Mouse (Mus musculus): ENCODE data around the gene Ccnd1. TPM values are rescaled to one million over a fixed set of nuclear protein-coding genes. Genes with fewer than 3 reads are reported as not detected.

Ccnd1 gene
- 66.8 and 77.9 TPM in 2 replicates for polyA plus RNA-seq (2015; fragmentation: Nextera tagmentation; extraction: Ambion mirVana)

- peak; percentile 61 for ATAC-seq
- Histone ChIP-seq H3K36me3 (0 out of 2 replicates have a peak, but pooled peaks cover 9% of the 10 kb centered on the region), H3K27me3 (replicated peaks) (peaks cover 25% of the 10 kb centered on the region), H3K4me1 (replicated peaks) (peaks cover 36% of the 10 kb centered on the region), H3K27ac (peak within 1 kb of the TSS; percentile 77), H3K9me3 (no peaks in the 10 kb centered on the region), H3K4me3 (replicated peaks) (peak within 1 kb of the TSS; percentile 56), H3K4me2 (replicated peaks) (peak within 1 kb of the TSS; percentile 96), H3K9ac (peak within 1 kb of the TSS; percentile 56)
- WGBS = under 1% methylated on average over 43 of the region's 45 CpGs
These were observed at the start of gene Ccnd1 for GRCm38 (mm10) chr7:144939344-144940002. Gene Ccnd1 (minus strand): TSS chr7:144939925.

- no peaks in the 10 kb centered on the region for H3K36me3 ChIP-seq
- no peak overlapping the region for H3K27ac ChIP-seq
- H3K4me2 ChIP-seq (replicated peaks) = no peak overlapping the region
- H3K27me3 ChIP-seq (replicated peaks) = no peaks in the 10 kb centered on the region
- no peak overlapping the region for H3K4me3 ChIP-seq (replicated peaks)
- no peaks in the 10 kb centered on the region for H3K4me1 ChIP-seq (replicated peaks)
- no peak overlapping the region for H3K9ac ChIP-seq
- H3K9me3 ChIP-seq = no peaks in the 10 kb centered on the region
- no peak for ATAC-seq
- 66% methylated on average over 3 of the region's 3 CpGs for WGBS
These were observed 49.1 kb upstream of the Ccnd1 start for GRCm38 (mm10) chr7:144988856-144989255.

GRCm38 (mm10) chr7:144985100-144985499, 45.4 kb upstream of the Ccnd1 start:
- no peaks in the 10 kb centered on the region for H3K4me1 ChIP-seq (replicated peaks)
- no peak for ATAC-seq
- H3K27ac ChIP-seq = no peak overlapping the region
- no peaks in the 10 kb centered on the region for H3K9me3 ChIP-seq
- H3K36me3 ChIP-seq = no peaks in the 10 kb centered on the region
- no peak overlapping the region for H3K4me3 ChIP-seq (replicated peaks)
- H3K4me2 ChIP-seq (replicated peaks) = no peak overlapping the region
- no peaks in the 10 kb centered on the region for H3K27me3 ChIP-seq (replicated peaks)
- 76% methylated on average over 1 of the region's 1 CpGs for WGBS
- no peak overlapping the region for H3K9ac ChIP-seq

GRCm38 (mm10) chr7:144982358-144983110, 42.8 kb upstream of the Ccnd1 start:
- H3K4me3 ChIP-seq (replicated peaks) = no peak overlapping the region
- H3K27ac ChIP-seq = no peak overlapping the region
- no peak overlapping the region for H3K9ac ChIP-seq
- H3K4me1 ChIP-seq (replicated peaks) = no peaks in the 10 kb centered on the region
- H3K4me2 ChIP-seq (replicated peaks) = no peak overlapping the region
- no peak for ATAC-seq
- no peaks in the 10 kb centered on the region for H3K27me3 ChIP-seq (replicated peaks)
- H3K9me3 ChIP-seq = no peaks in the 10 kb centered on the region
- 81% methylated on average over 6 of the region's 6 CpGs for WGBS
- no peaks in the 10 kb centered on the region for H3K36me3 ChIP-seq

GRCm38 (mm10) chr7:144981426-144982079, 41.8 kb upstream of the Ccnd1 start:
- no peaks in the 10 kb centered on the region for H3K4me1 ChIP-seq (replicated peaks)
- ATAC-seq = no peak
- H3K4me2 ChIP-seq (replicated peaks) = no peak overlapping the region
- no peak overlapping the region for H3K27ac ChIP-seq
- no peaks in the 10 kb centered on the region for H3K36me3 ChIP-seq
- no peak overlapping the region for H3K4me3 ChIP-seq (replicated peaks)
- no peak overlapping the region for H3K9ac ChIP-seq
- WGBS = 80% methylated on average over 8 of the region's 8 CpGs
- no peaks in the 10 kb centered on the region for H3K27me3 ChIP-seq (replicated peaks)
- no peaks in the 10 kb centered on the region for H3K9me3 ChIP-seq

- Histone ChIP-seq H3K4me1 (replicated peaks) (no peaks in the 10 kb centered on the region), H3K27ac (no peak overlapping the region), H3K4me3 (replicated peaks) (no peak overlapping the region), H3K9ac (no peak overlapping the region), H3K9me3 (no peaks in the 10 kb centered on the region), H3K36me3 (no peaks in the 10 kb centered on the region), H3K27me3 (replicated peaks) (no peaks in the 10 kb centered on the region), H3K4me2 (replicated peaks) (no peak overlapping the region)
- 57% methylated on average over 5 of the region's 5 CpGs for WGBS
- no peak for ATAC-seq
These were observed 40.1 kb upstream of the Ccnd1 start for GRCm38 (mm10) chr7:144979814-144980213.

GRCm38 (mm10) chr7:144977121-144977520, 37.4 kb upstream of the Ccnd1 start:
- H3K36me3 ChIP-seq = no peaks in the 10 kb centered on the region
- no peak overlapping the region for H3K4me2 ChIP-seq (replicated peaks)
- no peaks in the 10 kb centered on the region for H3K4me1 ChIP-seq (replicated peaks)
- 78% methylated on average over 2 of the region's 2 CpGs for WGBS
- H3K9ac ChIP-seq = no peak overlapping the region
- no peak for ATAC-seq
- no peaks in the 10 kb centered on the region for H3K9me3 ChIP-seq
- no peak overlapping the region for H3K27ac ChIP-seq
- H3K4me3 ChIP-seq (replicated peaks) = no peak overlapping the region
- H3K27me3 ChIP-seq (replicated peaks) = no peaks in the 10 kb centered on the region

- Histone ChIP-seq H3K27me3 (replicated peaks) (no peaks in the 10 kb centered on the region), H3K4me3 (replicated peaks) (no peak overlapping the region), H3K9ac (no peak overlapping the region), H3K27ac (no peak overlapping the region), H3K36me3 (no peaks in the 10 kb centered on the region), H3K4me2 (replicated peaks) (no peak overlapping the region), H3K9me3 (no peaks in the 10 kb centered on the region), H3K4me1 (replicated peaks) (no peaks in the 10 kb centered on the region)
- no peak for ATAC-seq
- WGBS = 69% methylated on average over 8 of the region's 8 CpGs
These were observed 33.7 kb upstream of the Ccnd1 start for GRCm38 (mm10) chr7:144973461-144973860.

GRCm38 (mm10) chr7:144971769-144972168, 32.0 kb upstream of the Ccnd1 start:
- no peak overlapping the region for H3K4me3 ChIP-seq (replicated peaks)
- H3K4me2 ChIP-seq (replicated peaks) = no peak overlapping the region
- peak; percentile 31; the same call in 1 of the 2 replicates for ATAC-seq
- no peaks in the 10 kb centered on the region for H3K36me3 ChIP-seq
- H3K9me3 ChIP-seq = no peaks in the 10 kb centered on the region
- no peak overlapping the region for H3K9ac ChIP-seq
- no peak overlapping the region for H3K27ac ChIP-seq
- WGBS = 39% methylated on average over 2 of the region's 2 CpGs
- no peaks in the 10 kb centered on the region for H3K4me1 ChIP-seq (replicated peaks)
- H3K27me3 ChIP-seq (replicated peaks) = no peaks in the 10 kb centered on the region

- no peak overlapping the region for H3K4me2 ChIP-seq (replicated peaks)
- H3K4me3 ChIP-seq (replicated peaks) = no peak overlapping the region
- peak; percentile 23; the same call in 1 of the 2 replicates for ATAC-seq
- WGBS = 68% methylated on average over 8 of the region's 8 CpGs
- H3K9me3 ChIP-seq = no peaks in the 10 kb centered on the region
- no peaks in the 10 kb centered on the region for H3K27me3 ChIP-seq (replicated peaks)
- H3K27ac ChIP-seq = no peak overlapping the region
- H3K36me3 ChIP-seq = no peaks in the 10 kb centered on the region
- H3K9ac ChIP-seq = no peak overlapping the region
- no peaks in the 10 kb centered on the region for H3K4me1 ChIP-seq (replicated peaks)
These were observed 31.5 kb upstream of the Ccnd1 start for GRCm38 (mm10) chr7:144970997-144971768.

- Histone ChIP-seq H3K36me3 (no peaks in the 10 kb centered on the region), H3K4me3 (replicated peaks) (no peak overlapping the region), H3K4me2 (replicated peaks) (no peak overlapping the region), H3K27me3 (replicated peaks) (no peaks in the 10 kb centered on the region), H3K9me3 (no peaks in the 10 kb centered on the region), H3K9ac (no peak overlapping the region), H3K4me1 (replicated peaks) (no peaks in the 10 kb centered on the region), H3K27ac (no peak overlapping the region)
- ATAC-seq = peak; percentile 55; the same call in 1 of the 2 replicates
- WGBS = 58% methylated on average over 5 of the region's 5 CpGs
These were observed 26.2 kb upstream of the Ccnd1 start for GRCm38 (mm10) chr7:144965893-144966292.

GRCm38 (mm10) chr7:144964316-144964715, 24.6 kb upstream of the Ccnd1 start:
- Histone ChIP-seq H3K36me3 (no peaks in the 10 kb centered on the region), H3K4me1 (replicated peaks) (no peaks in the 10 kb centered on the region), H3K4me2 (replicated peaks) (no peak overlapping the region), H3K9ac (no peak overlapping the region), H3K27me3 (replicated peaks) (no peaks in the 10 kb centered on the region), H3K4me3 (replicated peaks) (no peak overlapping the region), H3K27ac (no peak overlapping the region), H3K9me3 (no peaks in the 10 kb centered on the region)
- no peak for ATAC-seq
- 79% methylated on average over 4 of the region's 4 CpGs for WGBS

Data from intestine, embryonic 15.5 days (tissue).